12 mouse cellular contexts compared by ENCODE assay signal in genomic region chr9:116173059-116173458, GRCm38 (mm10). TPM values are rescaled to one million over a fixed set of nuclear protein-coding genes. Genes with fewer than 3 reads are reported as not detected.
DNase-seq lines count a peak whose midpoint lies in the region; ATAC-seq lines count a peak whose summit lies in the region.
"Had no signal": no experiment of that assay in that cellular context is flagged by ENCODE, and none has a peak within 500 bp of the region (broad histone marks: within the 10 kb centered on the region; RNA-seq: fewer than 3 reads in every experiment).

No protein-coding gene starts in this region.

- no peaks in the 10 kb centered on the region for H3K9me3 ChIP-seq in kidney, embryonic 16.5 days (ENCODE audit: low read length)
- H3K9me3 ChIP-seq in embryonic facial prominence, embryonic 10.5 days, result no peaks in the 10 kb centered on the region
- no peaks in the 10 kb centered on the region for H3K9me3 ChIP-seq in hindbrain, embryonic 14.5 days (ENCODE audit: control insufficient read depth, low read length)
- no peaks in the 10 kb centered on the region for H3K9me3 ChIP-seq in liver, embryonic 16.5 days (replicated peaks; ENCODE audit: control insufficient read depth, low read length)
- H3K9me3 ChIP-seq: midbrain, embryonic 12.5 days had no signal

- no peak for ATAC-seq in kidney, embryonic 16.5 days (ENCODE audit: low FRiP score, low TSS enrichment)
- ATAC-seq in hindbrain, embryonic 14.5 days (ENCODE audit: low FRiP score), result no peak
- ATAC-seq in liver, embryonic 16.5 days (ENCODE audit: low read depth), result no peak
- ATAC-seq in megakaryocyte progenitor cell, adult 5-6 weeks (replicated peaks; ENCODE audit: poor library complexity), result no peak
- no peak for ATAC-seq in erythroid progenitor cell, adult 5-6 weeks (replicated peaks; ENCODE audit: low FRiP score, poor library complexity, severe bottlenecking)

- peak overlapping the region; percentile 95 for H3K27ac ChIP-seq in kidney, embryonic 16.5 days (ENCODE audit: low read length)
- H3K27ac ChIP-seq in embryonic facial prominence, embryonic 10.5 days (replicated peaks), result no peak overlapping the region
- H3K27ac ChIP-seq in hindbrain, embryonic 14.5 days, result no peak overlapping the region
- no peak overlapping the region for H3K27ac ChIP-seq in liver, embryonic 16.5 days (ENCODE audit: low read length)
- H3K27ac ChIP-seq: midbrain, embryonic 12.5 days had no signal

- DNase-seq in kidney, postnatal 10 days, result no peak
- DNase-seq in embryonic facial prominence, embryonic 10.5 days (ENCODE audit: low spot score), result no peak
- DNase-seq in hindbrain, embryonic 14.5 days (ENCODE audit: low spot score), result no peak
- DNase-seq: gastrocnemius, postnatal 10 days; retina, postnatal 1 day; thymus, postnatal 36 days had no signal

- H3K4me1 ChIP-seq in kidney, embryonic 16.5 days (ENCODE audit: insufficient read depth, low read length), result peaks cover 53% of the 10 kb centered on the region
- H3K4me1 ChIP-seq in embryonic facial prominence, embryonic 10.5 days, result peaks cover 44% of the 10 kb centered on the region
- H3K4me1 ChIP-seq in hindbrain, embryonic 14.5 days (replicated peaks; ENCODE audit: control insufficient read depth, insufficient read depth, low read length), result 0 out of 2 replicates have a peak, but pooled peaks cover 5% of the 10 kb centered on the region
- peaks cover 7% of the 10 kb centered on the region for H3K4me1 ChIP-seq in liver, embryonic 16.5 days (ENCODE audit: control insufficient read depth, low read depth, low read length)

- H3K9ac ChIP-seq in kidney, embryonic 16.5 days (replicated peaks; ENCODE audit: low read length), result peak overlapping the region; percentile 95
- no peak overlapping the region for H3K9ac ChIP-seq in hindbrain, embryonic 14.5 days
- no peak overlapping the region for H3K9ac ChIP-seq in liver, embryonic 16.5 days (ENCODE audit: low read depth, low read length)
- H3K9ac ChIP-seq: midbrain, embryonic 12.5 days had no signal

- H3K4me3 ChIP-seq in kidney, embryonic 16.5 days (ENCODE audit: low read length), result peak overlapping the region; percentile 88
- H3K4me3 ChIP-seq in embryonic facial prominence, embryonic 10.5 days, result peak overlapping the region; percentile 88; the same call in 1 of the 2 replicates
- H3K4me3 ChIP-seq in hindbrain, embryonic 14.5 days (replicated peaks; ENCODE audit: low read length), result peak overlapping the region; percentile 13
- H3K4me3 ChIP-seq in liver, embryonic 16.5 days (ENCODE audit: low read depth, low read length), result no peak overlapping the region

- peak overlapping the region; percentile 73 for H3K4me2 ChIP-seq in kidney, embryonic 16.5 days (replicated peaks; ENCODE audit: low read depth, low read length)
- peak overlapping the region; percentile 95 for H3K4me2 ChIP-seq in hindbrain, embryonic 14.5 days (replicated peaks)
- H3K4me2 ChIP-seq in liver, embryonic 16.5 days (ENCODE audit: low read depth, low read length), result peak overlapping the region; percentile 69

- H3K27me3 ChIP-seq in kidney, embryonic 16.5 days (ENCODE audit: insufficient read depth, low read length), result no peaks in the 10 kb centered on the region
- H3K27me3 ChIP-seq in embryonic facial prominence, embryonic 10.5 days (replicated peaks; ENCODE audit: low read depth, poor library complexity, severe bottlenecking), result peaks cover 17% of the 10 kb centered on the region
- H3K27me3 ChIP-seq in hindbrain, embryonic 14.5 days (ENCODE audit: control insufficient read depth, insufficient read depth, low read length), result peaks cover 26% of the 10 kb centered on the region
- peaks cover 7% of the 10 kb centered on the region; the same call in 1 of the 2 replicates for H3K27me3 ChIP-seq in liver, embryonic 16.5 days (ENCODE audit: control insufficient read depth, insufficient read depth, low read depth, low read length)

- 47% methylated on average over 6 of the region's 6 CpGs for WGBS in kidney, embryonic 16.5 days
- 78% methylated on average over 6 of the region's 6 CpGs for WGBS in embryonic facial prominence, embryonic 10.5 days
- 83% methylated on average over 6 of the region's 6 CpGs for WGBS in hindbrain, embryonic 14.5 days
- WGBS in liver, embryonic 16.5 days (ENCODE audit: insufficient replicate concordance), result 40% methylated on average over 6 of the region's 6 CpGs

- H3K36me3 ChIP-seq in kidney, embryonic 16.5 days (ENCODE audit: insufficient read depth, low read length), result no peaks in the 10 kb centered on the region
- H3K36me3 ChIP-seq in embryonic facial prominence, embryonic 10.5 days (replicated peaks), result no peaks in the 10 kb centered on the region
- H3K36me3 ChIP-seq in hindbrain, embryonic 14.5 days (replicated peaks; ENCODE audit: control insufficient read depth, insufficient read depth), result no peaks in the 10 kb centered on the region
- no peaks in the 10 kb centered on the region for H3K36me3 ChIP-seq in liver, embryonic 16.5 days (ENCODE audit: control insufficient read depth, insufficient read depth)
- H3K36me3 ChIP-seq: midbrain, embryonic 12.5 days had no signal

RNA-seq across cellular contexts. Expression of gene Tgfbr2, which starts 2.1 kb away (rescaled TPM):
- polyA plus RNA-seq in kidney, embryonic 16.5 days (2015; fragmentation: Nextera tagmentation; extraction: Ambion mirVana), result 33.8 and 35.9 TPM in 2 replicates
- 8.6 and 9.2 TPM in 2 replicates for polyA plus RNA-seq in embryonic facial prominence, embryonic 10.5 days (2016; fragmentation: Nextera tagmentation; extraction: Ambion mirVana)
- polyA plus RNA-seq in hindbrain, embryonic 14.5 days (2014; fragmentation: Nextera tagmentation; extraction: Ambion mirVana), result 10.9 and 11.4 TPM in 2 replicates
- polyA plus RNA-seq in liver, embryonic 16.5 days (2015; fragmentation: Nextera tagmentation; extraction: Ambion mirVana), result 5.9 and 7.5 TPM in 2 replicates
- 8.2 and 8.3 TPM in 2 replicates for total RNA-seq in megakaryocyte progenitor cell, adult 5-6 weeks (2015)
- total RNA-seq in megakaryocyte progenitor cell, adult 5-6 weeks (2017), result 5.9 and 6.5 TPM in 2 replicates
- total RNA-seq in erythroid progenitor cell, adult 5-6 weeks (2015; ENCODE audit: low replicate concordance), result 9.4 and 10.5 TPM in 2 replicates
- 5.3 and 5.6 TPM in 2 replicates for total RNA-seq in erythroid progenitor cell, adult 5-6 weeks (2017; ENCODE audit: low replicate concordance)
- total RNA-seq: MEL had no signal
